8 mouse cellular contexts compared by ENCODE assay signal in genomic region chr9:35424671-35425070, GRCm38 (mm10). TPM values are rescaled to one million over a fixed set of nuclear protein-coding genes. Genes with fewer than 3 reads are reported as not detected.
A peak's percentile ranks its signal among the peaks of the same experiment; 100 is the strongest.
DNase-seq lines count a peak whose midpoint lies in the region; ATAC-seq and TF ChIP-seq lines count a peak whose summit lies in the region.

No protein-coding gene starts in this region.

- H3K9me3 ChIP-seq in kidney, embryonic 16.5 days (ENCODE audit: low read length): no peaks in the 10 kb centered on the region
- no peaks in the 10 kb centered on the region for H3K9me3 ChIP-seq in heart, embryonic 13.5 days
- no peaks in the 10 kb centered on the region for H3K9me3 ChIP-seq in limb, embryonic 10.5 days (replicated peaks)

- DNase-seq in kidney, postnatal 25 days: no peak
- peak; percentile 77 for DNase-seq in embryo, embryonic 10.5 days (ENCODE audit: low spot score)
- peak; percentile 60 for DNase-seq in limb, embryonic 10.5 days (ENCODE audit: low spot score)
- peak; percentile 69 to 83 for DNase-seq in right cerebral cortex, postnatal 10 days (ENCODE audit: low spot score in 2 of 2)
- no peak for DNase-seq in thymus, adult 2 months
- DNase-seq in adrenal gland, postnatal 4 days (ENCODE audit: low spot score in 2 of 2): no peak

- WGBS in kidney, embryonic 16.5 days: 22% methylated on average over 8 of the region's 8 CpGs
- 14% methylated on average over 8 of the region's 8 CpGs for WGBS in heart, embryonic 13.5 days
- WGBS in limb, embryonic 10.5 days: 11% methylated on average over 8 of the region's 8 CpGs
- 89% methylated on average over 8 of the region's 8 CpGs for WGBS in thymus, adult 2 months

- no peaks in the 10 kb centered on the region; the same call in 1 of the 2 replicates for H3K27me3 ChIP-seq in kidney, embryonic 16.5 days (ENCODE audit: insufficient read depth, low read length)
- no peaks in the 10 kb centered on the region for H3K27me3 ChIP-seq in heart, embryonic 13.5 days (replicated peaks)
- H3K27me3 ChIP-seq in limb, embryonic 10.5 days (ENCODE audit: low read depth, poor library complexity, severe bottlenecking): no peaks in the 10 kb centered on the region
- H3K27me3 ChIP-seq in thymus, adult 2 months (ENCODE audit: control insufficient read depth, insufficient read depth, low read length): no peaks in the 10 kb centered on the region

- TF ChIP-seq CTCF in thymus, adult 2 months (IDR thresholded peaks at IDR 0.05; ENCODE audit: borderline replicate concordance, control insufficient read depth, extremely low read depth, insufficient read depth, low read length, poor library complexity): no peak

- peaks cover 45% of the 10 kb centered on the region for H3K4me1 ChIP-seq in kidney, embryonic 16.5 days (ENCODE audit: insufficient read depth, low read length)
- peaks cover 59% of the 10 kb centered on the region for H3K4me1 ChIP-seq in heart, embryonic 13.5 days
- peaks cover 52% of the 10 kb centered on the region for H3K4me1 ChIP-seq in limb, embryonic 10.5 days
- peaks cover 3% of the 10 kb centered on the region; the same call in 1 of the 2 replicates for H3K4me1 ChIP-seq in thymus, adult 2 months (replicated peaks; ENCODE audit: control insufficient read depth, insufficient read depth, low read length)

- peak overlapping the region; percentile 42 for H3K4me2 ChIP-seq in kidney, embryonic 16.5 days (replicated peaks; ENCODE audit: low read depth, low read length)
- H3K4me2 ChIP-seq in heart, embryonic 13.5 days: peak overlapping the region; percentile 68

- peak overlapping the region; percentile 36; the same call in 1 of the 2 replicates for H3K27ac ChIP-seq in kidney, embryonic 16.5 days (ENCODE audit: low read length)
- H3K27ac ChIP-seq in heart, embryonic 13.5 days (replicated peaks): peak overlapping the region; percentile 77
- peak overlapping the region; percentile 76 for H3K27ac ChIP-seq in limb, embryonic 10.5 days
- no peak overlapping the region for H3K27ac ChIP-seq in thymus, adult 2 months (ENCODE audit: control insufficient read depth, insufficient read depth, low read length)

- ATAC-seq in kidney, embryonic 16.5 days (ENCODE audit: low FRiP score, low TSS enrichment): 0 out of 2 replicates have a peak, but pooled peaks have one; percentile 14
- no peak for ATAC-seq in heart, embryonic 13.5 days (ENCODE audit: extremely low read depth, insufficient number of reproducible peaks, low FRiP score, low TSS enrichment)

- no peaks in the 10 kb centered on the region for H3K36me3 ChIP-seq in kidney, embryonic 16.5 days (ENCODE audit: insufficient read depth, low read length)
- no peaks in the 10 kb centered on the region for H3K36me3 ChIP-seq in heart, embryonic 13.5 days
- no peaks in the 10 kb centered on the region; the same call in 1 of the 2 replicates for H3K36me3 ChIP-seq in limb, embryonic 10.5 days
- no peaks in the 10 kb centered on the region for H3K36me3 ChIP-seq in thymus, adult 2 months (ENCODE audit: control insufficient read depth, insufficient read depth, low read length)

- TF ChIP-seq POLR2A in thymus, adult 2 months (IDR thresholded peaks at IDR 0.05; ENCODE audit: control insufficient read depth, extremely low read depth, insufficient read depth, low read length, poor library complexity): no peak

- no peak overlapping the region for H3K9ac ChIP-seq in kidney, embryonic 16.5 days (replicated peaks; ENCODE audit: low read length)
- H3K9ac ChIP-seq in heart, embryonic 13.5 days: peak overlapping the region; percentile 78

- H3K4me3 ChIP-seq in kidney, embryonic 16.5 days (ENCODE audit: low read length): peak overlapping the region; percentile 23
- H3K4me3 ChIP-seq in heart, embryonic 13.5 days: peak overlapping the region; percentile 44
- H3K4me3 ChIP-seq in limb, embryonic 10.5 days: peak overlapping the region; percentile 98
- H3K4me3 ChIP-seq in thymus, adult 2 months (ENCODE audit: control insufficient read depth, insufficient read depth, low read length): no peak overlapping the region

RNA-seq across cellular contexts. Expression of gene Cdon, which starts 3.7 kb away (rescaled TPM):
- 3.8 and 4.2 TPM in 2 replicates for polyA plus RNA-seq in kidney, embryonic 16.5 days (2015; fragmentation: Nextera tagmentation; extraction: Ambion mirVana)
- 5.0 and 5.4 TPM in 2 replicates for polyA plus RNA-seq in heart, embryonic 13.5 days (2015; fragmentation: Nextera tagmentation; extraction: Ambion mirVana)
- polyA plus RNA-seq in limb, embryonic 10.5 days (2016; fragmentation: Nextera tagmentation; extraction: Ambion mirVana): 10.5 and 16.1 TPM in 2 replicates
- 8.7 and 8.8 TPM in 2 replicates for polyA plus RNA-seq in thymus, adult 2 months (2012; rRNA removed)
- 10 to 100 TPM; 30.8 to 32.0 TPM for total RNA-seq in adrenal gland, postnatal 4 days (2021)

Comparison
In these comparisons a context has a peak if more than half of its experiments do, and no peak if none do; other contexts are left out.
1. DNase-seq: peak in embryo, embryonic 10.5 days (single experiment), limb, embryonic 10.5 days (single experiment) and right cerebral cortex, postnatal 10 days (2 of 2); none in kidney, postnatal 25 days (0 of 2), thymus, adult 2 months (single experiment) and adrenal gland, postnatal 4 days (0 of 2).